Mouse (Mus musculus): ENCODE results near the gene Cyp26c1. TPM values are rescaled to one million over a fixed set of nuclear protein-coding genes. Genes with fewer than 3 reads are reported as not detected.

Gene Cyp26c1
- polyA plus RNA-seq, 1 experiment from 2014 or later = not detected

DNA sequence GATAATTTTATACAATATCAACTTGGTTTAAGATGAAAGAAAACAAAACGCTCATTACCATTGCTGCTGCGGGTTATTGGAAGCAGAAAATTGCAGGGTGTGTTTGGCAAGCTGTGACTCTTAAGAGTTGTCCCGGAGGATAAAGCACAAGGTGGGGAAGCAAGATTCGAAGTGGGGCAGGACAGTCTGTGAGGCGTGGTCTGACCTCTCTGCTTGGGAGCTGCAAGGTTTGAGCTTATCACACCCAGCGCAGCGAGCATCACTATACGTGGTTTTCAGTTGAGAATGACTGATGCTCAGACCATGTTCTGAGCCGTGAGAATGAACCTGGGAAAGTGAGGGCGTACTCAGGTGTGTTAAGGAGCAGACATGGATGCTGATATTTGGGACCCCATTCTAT is 29.3 kb downstream of the Cyp26c1 start:
- Histone ChIP-seq H3K9ac (ENCODE audit: low read depth, low read length) (no peak overlapping the region), H3K36me3 (ENCODE audit: control insufficient read depth, insufficient read depth) (no peaks in the 10 kb centered on the region), H3K4me3 (ENCODE audit: low read depth, low read length) (no peak overlapping the region), H3K9me3 (replicated peaks; ENCODE audit: control insufficient read depth, low read length) (no peaks in the 10 kb centered on the region), H3K27me3 (ENCODE audit: control insufficient read depth, insufficient read depth, low read depth, low read length) (no peaks in the 10 kb centered on the region), H3K4me2 (ENCODE audit: low read depth, low read length) (no peak overlapping the region), H3K4me1 (ENCODE audit: control insufficient read depth, low read depth, low read length) (no peaks in the 10 kb centered on the region), H3K27ac (ENCODE audit: low read length) (no peak overlapping the region)
- 39% methylated on average over 10 of the region's 10 CpGs for WGBS (ENCODE audit: insufficient replicate concordance)
- ATAC-seq (ENCODE audit: low read depth) = no peak

DNA sequence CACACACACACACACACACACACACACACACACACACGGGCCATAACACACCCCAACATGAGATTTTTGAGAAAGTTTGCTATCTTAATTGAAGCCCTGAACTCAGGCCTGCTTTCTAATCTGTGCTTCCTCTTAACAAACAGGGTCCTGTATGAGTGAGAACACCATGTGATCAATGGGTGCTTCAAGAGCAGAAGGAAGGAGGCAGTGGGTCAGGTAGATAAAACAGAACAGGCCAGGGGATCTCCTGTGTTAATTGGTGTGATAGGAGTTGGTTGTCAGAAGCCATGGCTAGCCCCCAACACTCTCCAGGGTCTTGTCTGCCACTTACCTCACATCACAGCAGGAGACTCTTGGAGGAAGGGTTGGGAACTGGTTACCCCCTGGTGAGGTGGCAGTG is 30.6 kb downstream of the Cyp26c1 start:
- no peak for ATAC-seq (ENCODE audit: low read depth)
- H3K36me3 ChIP-seq (ENCODE audit: control insufficient read depth, insufficient read depth) = no peaks in the 10 kb centered on the region
- no peak overlapping the region for H3K4me2 ChIP-seq (ENCODE audit: low read depth, low read length)
- no peak overlapping the region for H3K9ac ChIP-seq (ENCODE audit: low read depth, low read length)
- no peak overlapping the region for H3K27ac ChIP-seq (ENCODE audit: low read length)
- 22% methylated on average over 1 of the region's 1 CpGs for WGBS (ENCODE audit: insufficient replicate concordance)
- H3K9me3 ChIP-seq (replicated peaks; ENCODE audit: control insufficient read depth, low read length) = no peaks in the 10 kb centered on the region
- no peaks in the 10 kb centered on the region for H3K27me3 ChIP-seq (ENCODE audit: control insufficient read depth, insufficient read depth, low read depth, low read length)
- H3K4me1 ChIP-seq (ENCODE audit: control insufficient read depth, low read depth, low read length) = no peaks in the 10 kb centered on the region
- H3K4me3 ChIP-seq (ENCODE audit: low read depth, low read length) = no peak overlapping the region

DNA sequence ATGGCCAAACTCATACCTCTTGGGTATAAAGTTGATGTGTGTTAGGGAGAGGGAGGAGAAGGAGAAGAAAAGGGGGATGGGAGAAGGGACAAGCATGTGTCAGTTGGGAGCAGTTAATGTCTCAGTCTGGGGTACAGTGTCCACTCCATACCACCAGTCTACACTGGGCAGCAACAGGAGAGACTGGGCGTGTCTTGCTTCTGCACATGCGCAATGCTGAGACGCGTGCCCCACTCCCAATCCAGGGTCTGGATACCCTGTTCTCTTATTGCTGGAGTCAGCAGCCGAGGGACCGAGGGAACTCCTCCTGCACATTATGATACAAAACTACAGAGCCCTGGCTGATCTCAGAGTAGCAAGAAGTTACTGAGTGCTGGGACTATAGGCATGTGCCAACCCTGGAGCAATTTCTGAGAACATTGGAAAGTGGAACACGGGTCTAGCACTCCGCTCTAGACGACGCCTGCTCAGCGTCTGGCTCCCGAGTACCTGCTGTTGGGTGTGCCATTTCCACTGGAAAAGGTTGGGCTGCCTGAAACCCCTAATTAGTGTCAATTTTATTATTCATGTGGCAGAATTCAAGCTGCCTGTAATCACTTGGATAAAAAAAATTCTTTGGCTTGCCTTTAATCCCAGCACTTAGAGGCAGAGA is 31.3 kb downstream of the Cyp26c1 start:
- H3K9me3 ChIP-seq (replicated peaks; ENCODE audit: control insufficient read depth, low read length) = no peaks in the 10 kb centered on the region
- WGBS (ENCODE audit: insufficient replicate concordance) = 72% methylated on average over 12 of the region's 12 CpGs

DNA sequence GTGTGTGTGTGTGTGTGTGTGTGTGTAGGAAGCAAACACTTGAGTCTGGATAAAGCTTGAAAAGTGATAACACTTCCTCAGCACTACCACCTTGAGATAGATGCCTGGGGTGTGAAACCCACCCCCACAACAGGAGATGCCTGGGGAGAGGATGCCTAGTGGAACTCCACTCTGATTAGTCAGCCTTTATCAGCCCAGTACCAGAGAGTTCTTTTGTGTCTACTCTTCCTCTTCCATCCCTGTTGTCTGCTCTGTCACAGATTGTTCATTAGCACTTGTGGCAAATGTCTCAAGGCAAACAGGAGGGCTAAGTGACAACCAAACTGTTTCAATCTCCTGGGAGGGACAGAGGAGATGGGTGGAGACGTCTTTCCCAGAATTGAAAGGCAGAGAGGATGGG is 33.8 kb downstream of the Cyp26c1 start:
- no peak overlapping the region for H3K9ac ChIP-seq (ENCODE audit: low read depth, low read length)
- no peak overlapping the region for H3K4me2 ChIP-seq (ENCODE audit: low read depth, low read length)
- no peaks in the 10 kb centered on the region for H3K9me3 ChIP-seq (replicated peaks; ENCODE audit: control insufficient read depth, low read length)
- 11% methylated on average over 1 of the region's 1 CpGs for WGBS (ENCODE audit: insufficient replicate concordance)
- H3K4me1 ChIP-seq (ENCODE audit: control insufficient read depth, low read depth, low read length) = no peaks in the 10 kb centered on the region
- no peak overlapping the region for H3K27ac ChIP-seq (ENCODE audit: low read length)
- no peak for ATAC-seq (ENCODE audit: low read depth)
- no peak overlapping the region for H3K4me3 ChIP-seq (ENCODE audit: low read depth, low read length)
- no peaks in the 10 kb centered on the region for H3K36me3 ChIP-seq (ENCODE audit: control insufficient read depth, insufficient read depth)
- no peaks in the 10 kb centered on the region for H3K27me3 ChIP-seq (ENCODE audit: control insufficient read depth, insufficient read depth, low read depth, low read length)

More for the DNA sequence above, 31.3 kb downstream of the Cyp26c1 start:
- no peaks in the 10 kb centered on the region for H3K27me3 ChIP-seq (ENCODE audit: control insufficient read depth, insufficient read depth, low read depth, low read length)
- H3K9ac ChIP-seq (ENCODE audit: low read depth, low read length) = no peak overlapping the region
- H3K36me3 ChIP-seq (ENCODE audit: control insufficient read depth, insufficient read depth) = no peaks in the 10 kb centered on the region
- H3K27ac ChIP-seq (ENCODE audit: low read length) = no peak overlapping the region
- no peaks in the 10 kb centered on the region for H3K4me1 ChIP-seq (ENCODE audit: control insufficient read depth, low read depth, low read length)
- no peak for ATAC-seq (ENCODE audit: low read depth)
- H3K4me2 ChIP-seq (ENCODE audit: low read depth, low read length) = no peak overlapping the region
- H3K4me3 ChIP-seq (ENCODE audit: low read depth, low read length) = no peak overlapping the region

DNA sequence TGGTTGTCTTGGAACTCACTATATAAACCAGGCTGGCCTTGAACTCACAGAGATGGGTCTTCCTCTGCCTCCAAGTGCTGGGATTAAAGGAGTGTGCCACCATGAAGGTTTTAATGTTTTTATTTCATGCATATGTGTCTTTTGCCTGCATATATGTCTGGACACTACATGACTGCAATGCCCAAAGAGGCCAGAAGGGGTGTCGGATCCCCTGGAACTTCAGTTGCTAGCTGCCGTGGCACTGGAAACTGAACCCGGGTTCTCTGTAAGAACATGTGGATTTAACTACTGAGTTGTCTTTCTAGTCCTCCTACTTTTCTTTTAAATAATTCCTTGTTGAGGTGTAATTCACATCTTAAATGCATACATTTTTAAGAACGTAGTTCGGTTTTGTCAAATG is 39.2 kb downstream of the Cyp26c1 start:
- H3K4me2 ChIP-seq (ENCODE audit: low read depth, low read length) = no peak overlapping the region
- H3K36me3 ChIP-seq (ENCODE audit: control insufficient read depth, insufficient read depth) = no peaks in the 10 kb centered on the region
- no peaks in the 10 kb centered on the region for H3K9me3 ChIP-seq (replicated peaks; ENCODE audit: control insufficient read depth, low read length)
- no peak for ATAC-seq (ENCODE audit: low read depth)
- no peaks in the 10 kb centered on the region for H3K4me1 ChIP-seq (ENCODE audit: control insufficient read depth, low read depth, low read length)
- no peak overlapping the region for H3K4me3 ChIP-seq (ENCODE audit: low read depth, low read length)
- H3K9ac ChIP-seq (ENCODE audit: low read depth, low read length) = no peak overlapping the region
- H3K27ac ChIP-seq (ENCODE audit: low read length) = no peak overlapping the region
- H3K27me3 ChIP-seq (ENCODE audit: control insufficient read depth, insufficient read depth, low read depth, low read length) = no peaks in the 10 kb centered on the region
- WGBS (ENCODE audit: insufficient replicate concordance) = 84% methylated on average over 5 of the region's 5 CpGs

DNA sequence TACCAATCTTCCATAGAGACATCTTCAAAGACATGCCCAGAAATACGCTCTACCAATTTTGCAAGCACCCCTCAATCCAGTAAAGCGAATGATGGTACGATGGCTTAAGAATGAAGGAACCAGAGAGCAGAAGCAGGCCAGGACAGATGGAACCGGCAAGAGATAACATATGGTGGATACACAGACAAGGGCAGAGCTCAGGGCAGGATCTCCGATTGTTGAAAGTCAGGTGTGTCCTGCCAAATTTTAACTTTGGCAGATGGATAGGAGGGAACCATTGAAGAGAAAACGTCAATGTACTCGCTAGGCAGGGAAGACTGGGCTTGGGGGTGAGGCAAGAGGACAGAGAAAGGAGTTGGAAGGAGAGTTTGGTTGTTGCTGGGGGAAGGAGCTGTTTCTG is 41.2 kb downstream of the Cyp26c1 start:
- no peaks in the 10 kb centered on the region for H3K27me3 ChIP-seq (ENCODE audit: control insufficient read depth, insufficient read depth, low read depth, low read length)
- H3K4me2 ChIP-seq (ENCODE audit: low read depth, low read length) = no peak overlapping the region
- no peak overlapping the region for H3K27ac ChIP-seq (ENCODE audit: low read length)
- H3K9ac ChIP-seq (ENCODE audit: low read depth, low read length) = no peak overlapping the region
- H3K4me3 ChIP-seq (ENCODE audit: low read depth, low read length) = no peak overlapping the region
- H3K4me1 ChIP-seq (ENCODE audit: control insufficient read depth, low read depth, low read length) = no peaks in the 10 kb centered on the region
- no peaks in the 10 kb centered on the region for H3K36me3 ChIP-seq (ENCODE audit: control insufficient read depth, insufficient read depth)
- no peaks in the 10 kb centered on the region for H3K9me3 ChIP-seq (replicated peaks; ENCODE audit: control insufficient read depth, low read length)
- ATAC-seq (ENCODE audit: low read depth) = no peak
- 69% methylated on average over 7 of the region's 7 CpGs for WGBS (ENCODE audit: insufficient replicate concordance)

DNA sequence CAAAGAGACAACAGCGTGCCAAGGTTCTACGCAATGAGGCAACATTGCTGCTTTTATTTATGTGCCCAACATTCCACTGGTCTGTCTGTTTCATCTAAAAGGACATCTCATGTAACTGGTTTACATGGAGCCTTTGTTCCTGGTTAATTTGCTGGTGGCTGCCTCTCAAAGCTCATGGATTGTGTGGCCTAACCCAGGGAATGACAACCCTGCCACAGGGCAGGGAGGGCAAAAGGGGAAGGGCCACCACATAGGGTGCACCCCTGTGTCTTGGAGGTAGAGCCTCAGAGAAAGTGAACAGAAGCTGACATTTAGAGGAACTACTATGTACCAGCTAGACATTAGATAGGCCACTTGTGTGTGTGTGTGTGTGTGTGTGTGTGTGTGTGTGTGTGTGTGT is 42.0 kb downstream of the Cyp26c1 start:
- no peaks in the 10 kb centered on the region for H3K4me1 ChIP-seq (ENCODE audit: control insufficient read depth, low read depth, low read length)
- WGBS (ENCODE audit: insufficient replicate concordance) = 86% methylated on average over 2 of the region's 2 CpGs
- H3K9ac ChIP-seq (ENCODE audit: low read depth, low read length) = no peak overlapping the region
- H3K9me3 ChIP-seq (replicated peaks; ENCODE audit: control insufficient read depth, low read length) = no peaks in the 10 kb centered on the region
- H3K36me3 ChIP-seq (ENCODE audit: control insufficient read depth, insufficient read depth) = no peaks in the 10 kb centered on the region
- no peak for ATAC-seq (ENCODE audit: low read depth)
- H3K27ac ChIP-seq (ENCODE audit: low read length) = no peak overlapping the region
- no peak overlapping the region for H3K4me2 ChIP-seq (ENCODE audit: low read depth, low read length)
- no peaks in the 10 kb centered on the region for H3K27me3 ChIP-seq (ENCODE audit: control insufficient read depth, insufficient read depth, low read depth, low read length)
- no peak overlapping the region for H3K4me3 ChIP-seq (ENCODE audit: low read depth, low read length)

DNA sequence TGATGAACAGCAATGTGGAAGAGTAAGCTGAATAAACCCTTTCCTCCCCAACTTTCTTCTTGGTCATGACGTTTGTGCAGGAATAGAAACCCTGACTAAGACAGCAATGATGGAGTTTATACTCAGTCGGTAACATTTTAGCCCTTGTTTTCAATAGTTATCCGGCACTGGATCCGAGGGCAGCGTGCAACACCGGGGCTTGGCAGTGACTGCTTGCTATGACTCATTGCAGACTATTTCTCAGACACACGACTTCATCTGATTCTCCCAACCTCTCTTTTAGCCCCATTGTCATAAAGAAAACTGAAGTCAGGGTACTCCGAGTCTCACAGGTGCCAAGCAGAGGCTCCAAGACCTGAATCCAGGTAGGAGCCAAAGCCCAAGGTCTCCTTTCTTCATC is 50.0 kb downstream of the Cyp26c1 start:
- no peak for ATAC-seq (ENCODE audit: low read depth)
- WGBS (ENCODE audit: insufficient replicate concordance) = 64% methylated on average over 8 of the region's 8 CpGs

DNA sequence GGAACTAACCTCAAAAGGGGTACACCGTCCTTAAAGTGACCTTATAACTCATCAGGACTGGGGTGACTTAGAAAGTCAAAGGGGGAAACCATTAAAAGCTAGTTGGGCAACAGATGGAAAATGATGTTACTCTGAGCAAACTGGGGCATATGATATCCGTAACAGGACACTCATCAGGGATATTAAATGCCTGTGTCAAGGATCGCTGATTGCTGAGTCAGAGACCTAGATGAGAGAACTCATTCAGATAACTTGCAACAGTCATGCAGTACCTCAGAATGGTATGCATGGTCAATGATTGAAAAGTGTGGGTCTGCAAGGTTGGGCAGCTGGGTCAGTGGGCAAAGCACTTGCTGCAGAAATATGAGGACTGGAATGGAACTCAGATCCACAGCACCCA is 53.2 kb downstream of the Cyp26c1 start:
- H3K4me2 ChIP-seq (ENCODE audit: low read depth, low read length) = no peak overlapping the region
- ATAC-seq (ENCODE audit: low read depth) = no peak
- no peaks in the 10 kb centered on the region for H3K4me1 ChIP-seq (ENCODE audit: control insufficient read depth, low read depth, low read length)
- no peaks in the 10 kb centered on the region for H3K36me3 ChIP-seq (ENCODE audit: control insufficient read depth, insufficient read depth)
- H3K9me3 ChIP-seq (replicated peaks; ENCODE audit: control insufficient read depth, low read length) = no peaks in the 10 kb centered on the region
- whole genome bisulfite sequencing (ENCODE audit: insufficient replicate concordance) = 77% methylated on average over 3 of the region's 3 CpGs
- H3K9ac ChIP-seq (ENCODE audit: low read depth, low read length) = no peak overlapping the region
- no peak overlapping the region for H3K27ac ChIP-seq (ENCODE audit: low read length)
- no peak overlapping the region for H3K4me3 ChIP-seq (ENCODE audit: low read depth, low read length)
- H3K27me3 ChIP-seq (ENCODE audit: control insufficient read depth, insufficient read depth, low read depth, low read length) = no peaks in the 10 kb centered on the region

More for the DNA sequence above, 50.0 kb downstream of the Cyp26c1 start:
- Histone ChIP-seq H3K4me3 (ENCODE audit: low read depth, low read length) (no peak overlapping the region), H3K4me1 (ENCODE audit: control insufficient read depth, low read depth, low read length) (no peaks in the 10 kb centered on the region), H3K36me3 (ENCODE audit: control insufficient read depth, insufficient read depth) (no peaks in the 10 kb centered on the region), H3K9me3 (replicated peaks; ENCODE audit: control insufficient read depth, low read length) (no peaks in the 10 kb centered on the region), H3K27ac (ENCODE audit: low read length) (no peak overlapping the region), H3K27me3 (ENCODE audit: control insufficient read depth, insufficient read depth, low read depth, low read length) (no peaks in the 10 kb centered on the region), H3K9ac (ENCODE audit: low read depth, low read length) (no peak overlapping the region), H3K4me2 (ENCODE audit: low read depth, low read length) (no peak overlapping the region)
